Mouse (Mus musculus): ENCODE data around the gene Atp13a2. TPM values are rescaled to one million over a fixed set of nuclear protein-coding genes. Genes with fewer than 3 reads are reported as not detected.

Atp13a2 gene
- polyA plus RNA-seq, 1 experiment from 2014 or later, result 10.9 TPM

DNA sequence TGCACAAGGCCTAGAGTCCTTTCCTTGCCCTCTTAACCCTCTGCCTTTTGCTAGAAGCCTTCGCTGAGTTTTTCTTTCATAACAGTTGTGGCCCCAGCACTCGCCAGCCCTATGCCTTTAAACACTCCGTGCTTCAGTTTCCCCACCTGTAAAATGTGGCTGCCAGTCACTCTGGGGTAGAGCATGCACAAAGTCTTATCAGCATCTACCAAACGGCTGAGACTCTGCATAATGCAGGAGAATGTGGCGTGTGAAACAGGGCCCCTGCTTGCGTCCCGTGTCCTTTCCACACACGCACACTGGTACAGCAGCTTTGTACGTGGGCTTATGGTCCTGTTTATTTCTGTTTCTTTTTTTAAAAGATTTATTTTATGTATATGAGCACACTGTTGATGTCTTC, 10.1 kb downstream of the Atp13a2 start:
- H3K27ac ChIP-seq (ENCODE audit: low read depth, low read length), result no peak overlapping the region
- WGBS, result 93% methylated on average over 9 of the region's 9 CpGs
- no peaks in the 10 kb centered on the region for H3K4me1 ChIP-seq (replicated peaks; ENCODE audit: control insufficient read depth, insufficient read depth, low read length)
- ATAC-seq, result no peak
- TF ChIP-seq CTCF (IDR thresholded peaks at IDR 0.05; ENCODE audit: low read depth), result no peak
- H3K27me3 ChIP-seq (replicated peaks; ENCODE audit: control insufficient read depth, insufficient read depth, low read length), result no peaks in the 10 kb centered on the region
- H3K36me3 ChIP-seq (ENCODE audit: control insufficient read depth, insufficient read depth), result peaks cover 62% of the 10 kb centered on the region
- no peak overlapping the region for H3K4me2 ChIP-seq (replicated peaks; ENCODE audit: low read depth)
- no peak overlapping the region for H3K4me3 ChIP-seq (ENCODE audit: low read depth, low read length)
- no peaks in the 10 kb centered on the region for H3K9me3 ChIP-seq (ENCODE audit: control insufficient read depth)
- H3K9ac ChIP-seq (ENCODE audit: low read depth, low read length), result no peak overlapping the region

DNA sequence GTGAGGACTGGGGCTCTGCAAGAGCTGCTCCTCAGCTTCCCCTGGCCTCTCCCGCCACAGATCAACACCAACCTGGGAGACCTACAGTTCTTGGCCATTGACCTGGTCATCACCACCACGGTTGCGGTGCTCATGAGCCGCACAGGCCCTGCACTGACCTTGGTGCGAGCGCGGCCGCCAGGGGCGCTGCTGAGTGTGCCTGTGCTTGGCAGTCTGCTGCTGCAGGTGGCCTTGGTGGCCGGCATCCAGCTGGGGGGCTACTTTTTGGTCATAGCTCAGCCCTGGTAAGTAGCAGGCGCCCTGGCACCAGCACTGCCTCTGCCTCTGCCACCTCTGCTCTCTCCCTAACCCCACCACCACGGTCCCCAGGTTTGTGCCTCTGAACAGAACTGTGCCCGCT, 19.3 kb downstream of the Atp13a2 start:
- H3K4me1 ChIP-seq (replicated peaks; ENCODE audit: control insufficient read depth, insufficient read depth, low read length), result 0 out of 2 replicates have a peak, but pooled peaks cover 4% of the 10 kb centered on the region
- 81% methylated on average over 13 of the region's 13 CpGs for WGBS
- H3K4me2 ChIP-seq (replicated peaks; ENCODE audit: low read depth), result no peak overlapping the region
- no peak for ATAC-seq
- no peak overlapping the region for H3K9ac ChIP-seq (ENCODE audit: low read depth, low read length)
- H3K27ac ChIP-seq (ENCODE audit: low read depth, low read length), result no peak overlapping the region
- H3K4me3 ChIP-seq (ENCODE audit: low read depth, low read length), result no peak overlapping the region
- peaks cover 48% of the 10 kb centered on the region for H3K36me3 ChIP-seq (ENCODE audit: control insufficient read depth, insufficient read depth)
- H3K9me3 ChIP-seq (ENCODE audit: control insufficient read depth), result no peaks in the 10 kb centered on the region
- peaks cover 5% of the 10 kb centered on the region; the same call in 1 of the 2 replicates for H3K27me3 ChIP-seq (replicated peaks; ENCODE audit: control insufficient read depth, insufficient read depth, low read length)
- peak; percentile 58 for TF ChIP-seq CTCF (IDR thresholded peaks at IDR 0.05; ENCODE audit: low read depth)

DNA sequence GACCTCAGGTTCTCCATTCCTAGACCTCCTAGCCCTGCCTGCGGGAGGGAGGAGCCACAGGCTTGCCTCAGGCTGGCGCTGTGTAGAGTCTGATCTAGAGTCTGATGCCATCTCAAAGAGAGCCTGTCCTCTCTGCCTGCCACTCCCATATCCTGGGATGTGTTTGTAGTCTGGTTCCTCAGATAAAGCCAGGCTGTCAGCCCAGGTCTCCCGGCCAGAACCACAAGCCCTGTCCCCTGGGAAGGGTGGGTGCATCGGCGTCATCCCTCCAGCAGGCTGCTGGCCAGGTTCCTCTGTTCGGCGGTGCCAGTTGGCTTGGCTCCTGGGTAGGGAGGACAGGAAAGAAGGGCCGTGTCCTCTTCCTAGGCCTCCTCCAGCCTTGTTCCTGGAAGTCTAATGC, 21.4 kb downstream of the Atp13a2 start:
- no peaks in the 10 kb centered on the region for H3K9me3 ChIP-seq (ENCODE audit: control insufficient read depth)
- H3K4me1 ChIP-seq (replicated peaks; ENCODE audit: control insufficient read depth, insufficient read depth, low read length), result 0 out of 2 replicates have a peak, but pooled peaks cover 4% of the 10 kb centered on the region
- peaks cover 41% of the 10 kb centered on the region for H3K36me3 ChIP-seq (ENCODE audit: control insufficient read depth, insufficient read depth)
- H3K9ac ChIP-seq (ENCODE audit: low read depth, low read length), result no peak overlapping the region
- no peak overlapping the region for H3K4me3 ChIP-seq (ENCODE audit: low read depth, low read length)
- no peak overlapping the region for H3K4me2 ChIP-seq (replicated peaks; ENCODE audit: low read depth)
- peaks cover 5% of the 10 kb centered on the region; the same call in 1 of the 2 replicates for H3K27me3 ChIP-seq (replicated peaks; ENCODE audit: control insufficient read depth, insufficient read depth, low read length)
- no peak for TF ChIP-seq CTCF (IDR thresholded peaks at IDR 0.05; ENCODE audit: low read depth)
- ATAC-seq, result no peak
- WGBS, result 85% methylated on average over 8 of the region's 8 CpGs
- no peak overlapping the region for H3K27ac ChIP-seq (ENCODE audit: low read depth, low read length)

DNA sequence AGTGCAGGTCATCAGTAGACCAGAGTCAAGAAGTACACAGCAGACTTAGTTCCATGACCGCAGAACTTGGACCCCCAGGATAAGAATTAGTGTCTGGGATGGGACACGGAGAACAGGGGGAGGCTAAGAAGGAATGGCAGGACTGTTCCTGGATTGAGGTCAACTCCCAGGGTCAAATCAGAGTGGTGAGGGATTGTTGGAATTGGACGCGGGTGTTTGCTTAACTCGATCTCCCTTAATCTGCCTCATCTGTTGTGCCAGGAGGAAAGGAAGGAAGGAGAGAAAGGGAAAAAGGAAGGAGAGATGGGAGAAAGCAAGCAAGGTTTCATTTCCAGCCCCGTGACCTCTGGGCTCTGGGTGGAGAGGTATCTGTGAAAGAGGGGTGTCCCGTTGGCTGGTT, 23.4 kb downstream of the Atp13a2 start, which contains the start of gene Mfap2:
Gene Mfap2 (plus strand): TSS at position 301 of the 400 bp plus-strand sequence.
- no peak for TF ChIP-seq CTCF (IDR thresholded peaks at IDR 0.05; ENCODE audit: low read depth)
- peak within 1 kb of the TSS; percentile 69 for H3K9ac ChIP-seq (ENCODE audit: low read depth, low read length)
- peak within 1 kb of the TSS; percentile 70 for H3K4me2 ChIP-seq (replicated peaks; ENCODE audit: low read depth)
- H3K36me3 ChIP-seq (ENCODE audit: control insufficient read depth, insufficient read depth), result peaks cover 24% of the 10 kb centered on the region; the same call in 1 of the 2 replicates
- no peaks in the 10 kb centered on the region for H3K9me3 ChIP-seq (ENCODE audit: control insufficient read depth)
- H3K4me3 ChIP-seq (ENCODE audit: low read depth, low read length), result peak within 1 kb of the TSS; percentile 54
- H3K27ac ChIP-seq (ENCODE audit: low read depth, low read length), result peak within 1 kb of the TSS; percentile 28
- H3K4me1 ChIP-seq (replicated peaks; ENCODE audit: control insufficient read depth, insufficient read depth, low read length), result 0 out of 2 replicates have a peak, but pooled peaks cover 4% of the 10 kb centered on the region
- WGBS, result 18% methylated on average over 7 of the region's 7 CpGs
- H3K27me3 ChIP-seq (replicated peaks; ENCODE audit: control insufficient read depth, insufficient read depth, low read length), result peaks cover 5% of the 10 kb centered on the region; the same call in 1 of the 2 replicates
- ATAC-seq, result no peak

DNA sequence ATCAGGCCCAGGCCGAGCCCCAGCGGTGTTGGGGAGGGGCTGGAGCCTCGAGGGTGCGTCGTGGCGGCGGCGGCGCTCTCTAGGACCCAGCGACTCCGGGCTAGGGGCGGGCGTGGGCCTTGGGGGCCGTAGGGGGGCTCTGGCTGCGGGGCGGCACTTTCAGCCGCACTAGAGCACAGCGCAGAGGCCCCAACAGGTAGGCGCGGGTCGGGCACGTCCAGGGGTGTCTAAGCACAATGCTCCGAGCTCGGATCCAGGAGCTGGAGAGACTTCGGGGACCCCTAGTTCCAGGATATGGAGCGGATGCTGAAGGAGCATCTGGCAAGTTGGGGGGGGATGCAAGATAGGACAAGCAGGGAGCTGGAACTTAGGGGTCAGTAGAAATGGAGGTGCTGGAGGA, 23.9 kb downstream of the Atp13a2 start:
- no peak for TF ChIP-seq CTCF (IDR thresholded peaks at IDR 0.05; ENCODE audit: low read depth)
- Histone ChIP-seq H3K27ac (ENCODE audit: low read depth, low read length) (peak overlapping the region; percentile 28), H3K4me1 (replicated peaks; ENCODE audit: control insufficient read depth, insufficient read depth, low read length) (0 out of 2 replicates have a peak, but pooled peaks cover 4% of the 10 kb centered on the region), H3K36me3 (ENCODE audit: control insufficient read depth, insufficient read depth) (peaks cover 24% of the 10 kb centered on the region; the same call in 1 of the 2 replicates), H3K9ac (ENCODE audit: low read depth, low read length) (peak overlapping the region; percentile 69), H3K27me3 (replicated peaks; ENCODE audit: control insufficient read depth, insufficient read depth, low read length) (peaks cover 5% of the 10 kb centered on the region; the same call in 1 of the 2 replicates), H3K4me3 (ENCODE audit: low read depth, low read length) (peak overlapping the region; percentile 54), H3K9me3 (ENCODE audit: control insufficient read depth) (no peaks in the 10 kb centered on the region), H3K4me2 (replicated peaks; ENCODE audit: low read depth) (peak overlapping the region; percentile 70)
- under 1% methylated on average over 26 of the region's 26 CpGs for WGBS
- no peak for ATAC-seq

DNA sequence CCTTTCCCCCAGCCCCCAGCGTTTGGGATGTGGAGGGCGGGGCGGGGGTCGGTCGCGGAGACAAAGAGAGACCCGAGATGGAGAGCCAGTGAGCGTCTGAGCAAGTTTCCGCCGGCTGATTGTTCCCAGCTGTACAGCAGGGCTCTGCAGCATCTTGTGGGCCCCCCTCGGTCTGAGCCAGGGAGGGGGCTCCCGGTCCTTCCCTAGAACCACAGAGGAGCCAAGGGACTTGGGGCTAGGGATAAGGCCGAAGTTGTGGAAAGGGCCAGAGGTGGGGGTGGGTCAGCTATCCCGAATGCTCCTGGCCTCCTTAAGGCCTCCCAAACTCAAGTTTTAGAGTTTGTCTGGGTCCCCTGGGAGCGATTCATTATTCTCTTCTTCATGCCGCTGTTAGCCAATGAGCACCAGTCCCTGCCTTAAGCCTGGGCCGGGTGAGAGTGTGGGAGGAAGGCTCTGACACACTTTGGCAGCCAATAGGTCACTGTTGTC, 24.3 kb downstream of the Atp13a2 start:
- 7% methylated on average over 16 of the region's 17 CpGs for WGBS

More for the DNA sequence above, 24.3 kb downstream of the Atp13a2 start:
- H3K4me3 ChIP-seq (ENCODE audit: low read depth, low read length), result peak overlapping the region; percentile 54
- H3K9me3 ChIP-seq (ENCODE audit: control insufficient read depth), result no peaks in the 10 kb centered on the region
- H3K27ac ChIP-seq (ENCODE audit: low read depth, low read length), result peak overlapping the region; percentile 28
- 0 out of 2 replicates have a peak, but pooled peaks cover 4% of the 10 kb centered on the region for H3K4me1 ChIP-seq (replicated peaks; ENCODE audit: control insufficient read depth, insufficient read depth, low read length)
- no peak for TF ChIP-seq CTCF (IDR thresholded peaks at IDR 0.05; ENCODE audit: low read depth)
- peak overlapping the region; percentile 69 for H3K9ac ChIP-seq (ENCODE audit: low read depth, low read length)
- peaks cover 20% of the 10 kb centered on the region; the same call in 1 of the 2 replicates for H3K36me3 ChIP-seq (ENCODE audit: control insufficient read depth, insufficient read depth)
- peak overlapping the region; percentile 70 for H3K4me2 ChIP-seq (replicated peaks; ENCODE audit: low read depth)
- no peak for ATAC-seq
- peaks cover 5% of the 10 kb centered on the region; the same call in 1 of the 2 replicates for H3K27me3 ChIP-seq (replicated peaks; ENCODE audit: control insufficient read depth, insufficient read depth, low read length)

Measured in intestine, postnatal 0 days (tissue).